Mouse (Mus musculus) bone marrow macrophage, adult 2 months (primary cell): Measurements from ENCODE around the gene Gm17622. TPM values are rescaled to one million over a fixed set of nuclear protein-coding genes. Genes with fewer than 3 reads are reported as not detected.

Experiments
- H3K27ac ChIP-seq: 2 replicates; pipeline ENCODE4 v1.5.1; 2012; ENCODE audit warnings: low read depth, low read length; ENCODE audit not compliant: insufficient read depth
- H3K4me1 ChIP-seq: 2 replicates; pipeline ENCODE4 v1.6.1; 2012; ENCODE audit warnings: low read length; ENCODE audit not compliant: control insufficient read depth, insufficient read depth
- H3K4me3 ChIP-seq: 2 replicates; pipeline ENCODE4 v1.5.1; 2012; ENCODE audit warnings: mild to moderate bottlenecking, low read length, moderate library complexity; ENCODE audit not compliant: insufficient read depth
- CTCF ChIP-seq: IDR thresholded peaks from 2 replicates; pipeline ENCODE4 v1.5.1; 2012; ENCODE audit warnings: low read depth, mild to moderate bottlenecking, low read length, moderate library complexity
- POLR2A ChIP-seq: IDR thresholded peaks from 2 replicates; pipeline ENCODE4 v1.6.1; 2012; ENCODE audit warnings: mild to moderate bottlenecking, low read depth, low read length, borderline replicate concordance
- polyA plus RNA-seq: library from polyadenylated mRNA; stranded (reverse); fragments of >200 nt; gene quantifications from 2 replicates; pipeline ENCODE4 v1.2.4, GENCODE M21; 2012; ENCODE audit not compliant: missing spikeins, insufficient read depth, insufficient read length

The Gm17622 gene
- not detected in 2 replicates for polyA plus RNA-seq

DNA sequence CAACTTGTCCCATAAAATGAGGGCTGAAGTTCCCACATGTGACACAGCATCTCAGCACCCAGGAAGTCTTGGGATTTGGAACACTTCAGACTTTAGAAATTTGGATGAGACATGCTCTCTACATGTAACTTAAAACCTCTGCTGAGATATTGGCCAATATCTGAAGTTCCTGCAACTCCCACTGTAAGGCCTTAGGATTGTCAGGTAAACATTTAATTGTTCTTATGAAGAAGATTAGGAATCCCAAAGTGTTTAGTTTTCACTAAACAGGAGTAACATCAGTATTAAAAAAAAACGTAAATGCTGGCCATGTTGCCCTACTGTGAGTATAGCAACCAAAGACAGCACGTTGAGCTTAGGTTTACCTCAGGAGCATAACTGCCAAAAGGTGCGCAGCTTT is at the start of gene Gm17622:
Gm17622 (plus strand) TSS at position 301 of the 400 bp plus-strand sequence.
- Histone ChIP-seq H3K27ac (no peak within 1 kb of the TSS), H3K4me1 (no peaks in the 10 kb centered on the region), H3K4me3 (no peak within 1 kb of the TSS)
- TF ChIP-seq CTCF = no peak
- TF ChIP-seq POLR2A = no peak

DNA sequence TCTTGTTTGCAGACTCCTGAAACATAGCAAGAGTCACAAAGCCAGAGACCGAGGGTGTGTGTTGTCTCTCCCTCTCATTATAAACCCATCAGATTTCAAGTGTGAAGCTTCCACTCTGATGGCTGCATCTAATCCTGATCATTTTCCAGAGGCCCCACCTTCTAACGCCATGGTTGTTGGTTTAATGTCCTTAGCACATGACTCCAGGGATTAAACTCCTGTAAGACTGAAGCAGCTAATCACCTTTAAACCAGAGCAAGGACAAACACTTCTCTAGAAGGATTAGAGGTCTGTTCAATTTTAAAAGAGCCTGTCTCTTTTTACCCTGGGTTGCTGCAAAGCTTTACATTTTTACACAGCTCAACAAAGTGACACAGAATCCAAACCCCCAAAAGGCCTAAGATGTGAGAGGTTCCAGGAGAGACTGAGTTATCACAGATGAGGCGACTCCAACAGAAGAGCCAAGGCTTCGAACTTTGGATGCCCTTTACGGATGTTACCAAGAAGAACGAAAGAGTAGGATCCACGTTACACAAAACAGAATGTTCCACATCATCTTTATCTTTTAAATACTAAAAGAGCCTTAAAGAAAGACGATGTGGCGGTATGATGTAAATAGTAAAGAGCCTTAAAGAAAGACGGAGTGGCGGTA is 40.2 kb upstream of the Gm17622 start:
- Histone ChIP-seq H3K4me3 (no peak overlapping the region), H3K4me1 (no peaks in the 10 kb centered on the region), H3K27ac (no peak overlapping the region)
- TF ChIP-seq POLR2A (no peak), CTCF (no peak)

DNA sequence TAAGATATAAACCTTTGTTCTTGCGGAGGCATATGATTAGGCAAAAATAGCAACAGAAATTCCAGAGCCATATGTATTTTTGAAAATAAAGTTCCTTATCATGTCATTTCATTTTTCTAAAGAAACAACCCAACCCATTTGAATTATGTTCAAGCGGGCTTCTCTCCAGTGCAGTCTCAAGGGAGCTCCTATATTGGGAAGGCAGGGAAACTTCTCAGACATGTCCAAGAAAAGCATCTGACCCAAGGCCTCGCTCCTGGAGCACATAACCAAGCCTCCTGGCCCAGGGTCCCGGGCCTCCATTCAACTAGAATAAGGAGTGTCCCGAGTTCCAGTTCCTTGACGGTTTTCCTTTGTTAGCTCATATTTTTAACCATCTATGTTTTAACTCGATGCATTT is 39.7 kb upstream of the Gm17622 start:
- no peak for TF ChIP-seq CTCF
- TF ChIP-seq POLR2A = no peak
- H3K27ac ChIP-seq = no peak overlapping the region
- no peak overlapping the region for H3K4me3 ChIP-seq
- peaks cover 2% of the 10 kb centered on the region; the same call in 1 of the 2 replicates for H3K4me1 ChIP-seq

DNA sequence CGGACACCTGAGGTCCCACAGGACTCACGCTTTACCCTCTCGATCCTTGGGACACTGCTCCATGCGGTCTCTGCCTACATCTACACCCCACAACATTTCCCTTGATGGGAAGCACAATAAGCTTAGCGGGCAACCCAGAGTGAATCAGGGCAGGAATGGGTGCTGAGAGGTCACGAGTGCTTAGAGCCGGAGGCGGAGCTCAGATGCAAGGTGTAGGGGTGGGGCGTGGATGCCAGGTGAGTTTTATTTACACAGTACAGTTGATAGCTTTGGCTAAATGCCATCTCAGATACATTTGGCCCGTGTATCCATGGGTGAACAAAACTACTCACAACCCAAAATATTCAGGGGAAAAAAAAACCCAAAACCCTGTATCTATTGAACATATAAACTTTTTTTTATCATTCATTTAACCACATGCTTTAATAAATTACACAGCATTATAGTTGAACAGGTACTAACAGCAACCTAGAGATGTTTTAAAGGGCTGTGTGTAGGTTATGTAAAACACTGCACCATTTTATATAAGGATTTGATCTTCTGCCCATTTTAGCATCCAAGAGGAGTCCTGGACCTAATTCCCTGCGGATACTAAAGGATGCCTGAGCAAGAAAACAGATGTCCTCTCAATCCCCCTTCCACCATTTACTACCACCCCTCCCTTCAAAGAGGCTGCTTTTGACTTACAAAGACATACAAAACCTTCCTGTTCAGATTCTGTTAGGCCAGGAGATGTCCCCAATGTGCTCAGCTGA is 39.0 kb upstream of the Gm17622 start:
- H3K27ac ChIP-seq = no peak overlapping the region
- TF ChIP-seq CTCF (no peak), POLR2A (no peak)
- peaks cover 2% of the 10 kb centered on the region; the same call in 1 of the 2 replicates for H3K4me1 ChIP-seq
- no peak overlapping the region for H3K4me3 ChIP-seq

DNA sequence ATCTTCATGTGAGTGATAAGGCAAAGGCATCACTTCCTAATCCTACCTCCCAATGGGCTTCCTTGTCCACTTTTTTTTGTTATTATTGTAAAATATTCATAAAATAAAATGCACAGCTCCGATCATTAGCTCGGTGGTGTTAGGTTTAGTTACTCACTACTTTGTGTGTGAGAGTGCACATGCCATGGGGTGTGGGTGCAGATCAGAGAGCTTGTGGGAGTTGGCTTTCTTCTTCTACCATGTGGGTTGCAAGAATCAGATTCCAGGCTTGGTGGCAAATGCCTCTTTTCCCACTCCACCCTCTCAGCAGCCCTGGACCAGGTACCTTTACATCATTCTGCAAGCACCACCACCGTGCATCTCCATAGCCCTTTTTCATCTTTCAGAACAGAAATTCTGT is 37.9 kb upstream of the Gm17622 start:
- Histone ChIP-seq H3K4me3 (no peak overlapping the region), H3K27ac (no peak overlapping the region), H3K4me1 (peaks cover 2% of the 10 kb centered on the region; the same call in 1 of the 2 replicates)
- no peak for TF ChIP-seq POLR2A
- TF ChIP-seq CTCF = no peak

DNA sequence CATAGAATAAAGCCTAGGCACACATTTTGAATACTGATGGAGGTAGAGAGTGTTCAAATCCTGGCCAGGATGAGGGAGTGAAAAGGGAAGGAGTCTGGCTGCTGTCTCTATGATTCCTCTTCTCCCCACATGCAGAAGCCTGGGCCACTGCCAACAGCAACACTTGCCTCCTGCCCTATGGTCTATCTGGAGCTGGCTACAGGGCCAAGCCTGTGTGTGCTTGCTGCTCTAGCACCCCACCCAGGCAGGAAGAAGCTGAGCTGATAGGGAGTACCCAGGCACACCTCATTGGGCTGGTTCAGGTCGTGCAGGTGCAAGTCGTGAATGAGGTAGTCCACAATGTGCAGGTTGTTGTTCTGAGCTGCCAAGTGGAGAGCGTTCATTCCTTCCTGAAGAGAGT is 36.2 kb upstream of the Gm17622 start:
- Histone ChIP-seq H3K4me1 (peaks cover 2% of the 10 kb centered on the region; the same call in 1 of the 2 replicates), H3K4me3 (no peak overlapping the region), H3K27ac (no peak overlapping the region)
- no peak for TF ChIP-seq POLR2A
- no peak for TF ChIP-seq CTCF

DNA sequence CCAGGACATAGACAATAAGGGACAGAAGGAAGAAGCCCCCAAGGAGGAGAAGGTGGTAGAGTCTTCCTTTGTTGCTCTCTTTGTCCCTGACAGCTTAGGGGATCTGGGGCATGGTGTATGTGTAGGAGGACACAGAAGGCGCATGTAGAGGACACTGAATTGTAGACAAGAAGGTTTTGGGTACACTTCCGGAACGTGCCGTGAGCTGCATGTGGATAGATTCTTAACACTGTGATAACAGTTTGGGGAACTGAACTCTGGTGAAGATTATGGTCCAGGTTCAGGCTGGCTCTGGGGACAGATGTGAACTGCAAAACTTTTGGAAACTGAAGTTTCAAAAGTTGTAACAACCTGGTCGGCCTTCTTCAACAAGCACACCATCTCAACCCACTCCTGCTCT is 33.0 kb upstream of the Gm17622 start:
- H3K4me3 ChIP-seq = no peak overlapping the region
- H3K4me1 ChIP-seq = peaks cover 2% of the 10 kb centered on the region; the same call in 1 of the 2 replicates
- no peak overlapping the region for H3K27ac ChIP-seq
- TF ChIP-seq CTCF = no peak
- TF ChIP-seq POLR2A = no peak

DNA sequence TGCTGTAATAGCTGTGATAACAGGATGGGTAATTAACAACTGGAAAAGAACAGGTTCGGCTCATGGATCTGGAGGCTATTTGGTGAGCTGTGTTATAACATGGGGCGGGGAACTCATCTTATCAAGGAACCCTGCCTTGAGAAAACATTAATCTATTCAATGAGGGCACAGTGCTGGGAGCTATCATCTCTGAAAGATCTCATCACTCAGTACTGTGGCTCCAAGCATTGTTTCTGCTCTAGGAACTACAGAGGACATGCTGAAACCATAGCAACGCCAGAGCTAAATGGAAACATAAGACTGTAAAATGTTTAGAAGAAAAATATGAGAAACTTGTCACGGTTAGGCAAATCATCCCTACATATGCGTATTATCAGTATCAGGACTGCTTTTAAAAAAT is 32.5 kb upstream of the Gm17622 start:
- Histone ChIP-seq H3K27ac (no peak overlapping the region), H3K4me1 (peaks cover 2% of the 10 kb centered on the region; the same call in 1 of the 2 replicates), H3K4me3 (no peak overlapping the region)
- TF ChIP-seq CTCF = no peak
- no peak for TF ChIP-seq POLR2A

DNA sequence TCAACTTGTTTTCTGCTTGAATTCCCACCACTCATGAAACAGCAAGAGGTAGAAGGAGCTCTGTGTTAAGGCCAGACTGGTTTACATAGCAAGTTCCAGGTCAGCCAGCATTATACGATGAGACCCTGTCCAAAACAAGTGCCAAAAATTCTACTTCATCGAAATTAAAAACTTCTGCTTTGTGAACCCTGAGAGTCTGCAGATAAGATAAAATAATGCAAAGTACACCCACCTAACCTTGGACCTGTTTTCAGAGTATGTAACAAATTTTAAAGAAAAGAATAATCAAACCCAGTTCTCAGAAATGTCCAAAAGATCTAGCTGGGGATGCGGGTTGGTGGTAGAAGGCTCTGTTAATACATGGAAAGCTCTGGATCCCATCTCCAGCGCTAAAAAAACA is 31.9 kb upstream of the Gm17622 start:
- TF ChIP-seq CTCF = no peak
- TF ChIP-seq POLR2A = no peak
- Histone ChIP-seq H3K27ac (no peak overlapping the region), H3K4me1 (peaks cover 2% of the 10 kb centered on the region; the same call in 1 of the 2 replicates), H3K4me3 (no peak overlapping the region)

DNA sequence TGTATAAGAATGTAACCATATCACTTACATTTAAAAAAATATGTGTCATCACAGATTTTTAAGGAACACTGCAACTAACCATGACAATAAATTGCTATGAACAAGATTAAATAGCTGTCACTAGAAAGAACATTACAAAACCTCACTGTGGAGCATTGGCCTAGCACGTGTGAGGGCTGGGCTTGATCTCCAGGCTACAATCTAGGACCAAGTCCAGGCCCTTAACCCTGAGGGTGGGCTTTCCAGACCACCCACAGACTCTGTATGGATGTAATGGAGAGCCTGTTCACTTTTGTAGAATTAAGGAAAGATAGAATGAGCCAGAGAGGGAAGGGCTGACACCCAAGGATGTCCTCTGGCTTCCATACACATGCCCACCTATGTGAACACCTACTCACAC is 27.9 kb upstream of the Gm17622 start:
- Histone ChIP-seq H3K27ac (no peak overlapping the region), H3K4me1 (peaks cover 11% of the 10 kb centered on the region), H3K4me3 (no peak overlapping the region)
- TF ChIP-seq POLR2A = no peak
- TF ChIP-seq CTCF = no peak
